Mouse (Mus musculus) urinary bladder, postnatal 0 days (tissue): ENCODE results near the gene Olfr376. TPM values are rescaled to one million over a fixed set of nuclear protein-coding genes. Genes with fewer than 3 reads are reported as not detected.

Source experiments
- polyA plus RNA-seq: library from polyadenylated mRNA; unstranded; fragments of >200 nt; fragmentation: Nextera tagmentation; extraction: Ambion mirVana; gene quantifications from 2 replicates; pipeline ENCODE4 v1.2.1, GENCODE M21; 2015

Olfr376 gene
- not detected in 2 replicates for polyA plus RNA-seq

DNA sequence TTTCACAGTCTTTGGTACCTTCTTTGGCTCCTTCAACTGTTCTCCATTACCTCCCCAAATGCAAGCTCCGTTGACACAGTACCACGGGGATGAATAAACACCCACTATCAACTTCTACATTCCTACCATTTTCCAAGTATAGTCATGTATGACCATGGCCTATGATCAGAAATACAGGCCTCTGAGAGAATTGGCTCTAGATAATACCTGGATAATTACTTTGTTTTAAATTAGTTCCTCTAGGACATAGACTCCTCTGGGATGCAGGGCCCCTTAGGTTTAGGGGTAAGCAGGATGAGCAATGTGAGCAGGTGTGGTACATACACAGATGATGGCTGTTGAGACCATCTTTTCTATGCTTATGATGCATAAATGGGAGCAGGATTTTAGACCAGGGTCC is at the start of gene Olfr376:
Gene Olfr376 (plus strand): TSS at position 301 of the 400 bp plus-strand sequence.

GRCm38 (mm10) chr11:73329442-73329841 is 41.6 kb upstream of the Olfr376 start, which contains the start of the genes Aspa, Gm49340 and Spata22:
Gene Aspa, minus strand, starts transcription at chr11:73329596.
Gene Gm49340, plus strand, starts transcription at chr11:73329741.
Gene Spata22, plus strand, starts transcription at chr11:73329741.

GRCm38 (mm10) chr11:73350483-73350882 is 20.6 kb upstream of the Olfr376 start, which contains the start of gene Olfr20:
Gene Olfr20, plus strand, starts transcription at chr11:73350783.

GRCm38 (mm10) chr11:73399514-73399913 is 28.5 kb downstream of the Olfr376 start, which contains the start of gene Olfr1:
Gene Olfr1, minus strand, starts transcription at chr11:73399614.

Other genes starting within 250 kb of the Olfr376 start
- gene Haspin, start 233.0 kb upstream of the Olfr376 start, polyA plus RNA-seq: 2.3 and 3.7 TPM in 2 replicates
- gene P2rx5, start 210.8 kb upstream of the Olfr376 start, polyA plus RNA-seq: 0.54 and 0.60 TPM in 2 replicates
- 102 and 107 TPM in 2 replicates for gene Emc6, start 194.2 kb upstream of the Olfr376 start, polyA plus RNA-seq
- gene Tax1bp3, start 194.2 kb upstream of the Olfr376 start, polyA plus RNA-seq: 182 and 189 TPM in 2 replicates
- gene Ctns, start 172.2 kb upstream of the Olfr376 start, polyA plus RNA-seq: 20.1 and 20.7 TPM in 2 replicates
- 3.7 and 4.0 TPM in 2 replicates for gene Shpk, start 171.8 kb upstream of the Olfr376 start, polyA plus RNA-seq
- not detected in 2 replicates for gene Trpv1, start 137.0 kb upstream of the Olfr376 start, polyA plus RNA-seq
- gene Trpv3, start 103.9 kb upstream of the Olfr376 start, polyA plus RNA-seq: 0.05 TPM in 2 replicates
- gene Aspa, start 41.6 kb upstream of the Olfr376 start, polyA plus RNA-seq: 3.1 TPM in 2 replicates
- gene Gm49340, start 41.5 kb upstream of the Olfr376 start, polyA plus RNA-seq: not detected in 2 replicates
- 0.10 TPM in 1 of 2 replicates, not detected in the other for gene Spata22, start 41.5 kb upstream of the Olfr376 start, polyA plus RNA-seq
- not detected in 2 replicates for gene Olfr20, start 20.5 kb upstream of the Olfr376 start, polyA plus RNA-seq
- gene Olfr1, start 28.4 kb downstream of the Olfr376 start, polyA plus RNA-seq: not detected in 2 replicates
- not detected in 2 replicates for gene Olfr378, start 57.2 kb downstream of the Olfr376 start, polyA plus RNA-seq
- not detected in 2 replicates for gene Olfr380, start 86.3 kb downstream of the Olfr376 start, polyA plus RNA-seq
- gene Olfr381, start 120.4 kb downstream of the Olfr376 start, polyA plus RNA-seq: not detected in 2 replicates
- gene Olfr382, start 146.0 kb downstream of the Olfr376 start, polyA plus RNA-seq: not detected in 2 replicates
- not detected in 2 replicates for gene Olfr385, start 221.8 kb downstream of the Olfr376 start, polyA plus RNA-seq
- not detected in 2 replicates for gene Olfr384, start 227.3 kb downstream of the Olfr376 start, polyA plus RNA-seq